Mouse (Mus musculus) spleen, adult 18-20 months (tissue): ENCODE measurements around the gene Osbpl5.
"Not testable (repeated sequence)": the region's sequence is repeated elsewhere in the genome, so short reads cannot be mapped to it uniquely, and the experiment has no call there.

Experiments used
- DNase-seq, 2 experiments: peaks; one replicate each; pipeline ENCODE4 v3.0.0; 2022; ENCODE audit warnings: mixed read lengths in 2 of 2

The Osbpl5 gene

DNA sequence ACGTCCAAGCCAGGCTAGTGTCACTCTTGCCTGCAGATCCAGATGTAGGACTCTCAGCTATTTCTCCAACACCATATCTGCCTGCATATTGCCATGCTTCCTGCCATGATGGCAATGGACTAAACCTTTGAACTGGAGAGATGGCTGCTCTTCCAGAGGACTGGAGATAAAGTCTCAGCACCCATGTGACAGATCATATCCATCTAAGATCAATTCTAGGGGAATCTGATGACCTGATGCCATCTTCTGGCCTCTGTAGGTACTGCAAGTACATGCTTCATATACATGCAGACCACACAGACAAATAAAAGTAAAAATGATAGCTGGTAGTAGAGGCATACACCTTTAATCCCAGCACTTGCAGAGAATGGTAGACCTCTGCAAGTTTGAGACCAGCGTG is 60.6 kb downstream of the Osbpl5 start:
- peak in 1 of 2 experiments; percentile 40 for DNase-seq

DNA sequence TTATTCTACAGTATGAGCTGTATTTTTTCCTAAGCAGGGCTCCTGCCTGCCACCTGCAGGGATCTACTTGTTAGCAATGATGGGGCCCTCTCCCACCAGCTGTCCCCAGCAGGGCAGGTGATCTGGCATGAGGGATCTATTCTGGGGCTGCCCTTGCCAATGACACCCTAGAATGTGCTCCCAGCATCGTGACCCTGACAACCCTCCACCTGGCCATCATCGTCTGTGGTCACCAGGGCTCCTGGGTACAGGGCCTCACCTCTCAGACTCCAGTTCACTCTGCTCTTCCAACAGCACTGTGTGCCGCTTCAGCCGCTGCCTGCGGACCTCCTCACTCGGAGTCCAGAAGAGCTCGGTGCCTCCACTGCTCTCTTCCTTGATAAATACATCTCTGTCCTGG is 62.2 kb downstream of the Osbpl5 start:
- DNase-seq, result no peak

DNA sequence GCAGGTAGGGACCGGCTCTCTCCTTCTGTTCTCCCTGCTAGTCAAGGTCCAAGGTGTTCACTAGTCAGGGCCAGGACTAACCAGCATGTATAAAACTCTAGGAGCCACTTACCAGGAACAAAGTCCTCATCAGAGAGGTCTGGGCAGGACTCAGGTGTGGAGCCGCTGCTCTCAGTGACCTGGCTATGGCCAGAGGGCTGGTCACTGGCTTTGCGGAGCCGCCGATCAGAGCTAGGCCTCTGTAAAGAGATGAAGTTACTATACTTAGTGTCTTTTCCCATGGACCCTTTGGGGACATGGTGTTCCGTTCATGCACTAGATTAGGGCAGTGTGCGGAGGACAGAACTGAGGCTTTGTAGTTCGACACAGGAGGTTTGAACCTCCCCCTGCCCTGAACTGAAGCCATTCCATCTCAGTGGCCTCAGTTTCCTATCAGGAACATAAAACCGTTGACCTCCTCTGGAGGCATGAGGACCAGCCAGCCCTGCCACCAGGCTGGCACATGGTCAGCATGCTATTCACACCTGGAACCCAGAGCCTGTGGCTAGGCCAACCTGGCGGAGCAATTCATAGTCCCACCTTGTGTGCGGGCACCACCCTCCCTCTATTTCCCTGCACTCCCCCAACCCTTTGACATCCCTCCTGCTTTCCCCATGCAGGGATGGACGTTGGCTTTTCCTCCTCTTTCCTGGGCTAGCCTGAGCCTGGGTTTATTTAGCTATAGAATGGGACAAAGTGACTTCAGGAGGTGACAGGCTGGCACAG is 63.9 kb downstream of the Osbpl5 start:
- no peak for DNase-seq

DNA sequence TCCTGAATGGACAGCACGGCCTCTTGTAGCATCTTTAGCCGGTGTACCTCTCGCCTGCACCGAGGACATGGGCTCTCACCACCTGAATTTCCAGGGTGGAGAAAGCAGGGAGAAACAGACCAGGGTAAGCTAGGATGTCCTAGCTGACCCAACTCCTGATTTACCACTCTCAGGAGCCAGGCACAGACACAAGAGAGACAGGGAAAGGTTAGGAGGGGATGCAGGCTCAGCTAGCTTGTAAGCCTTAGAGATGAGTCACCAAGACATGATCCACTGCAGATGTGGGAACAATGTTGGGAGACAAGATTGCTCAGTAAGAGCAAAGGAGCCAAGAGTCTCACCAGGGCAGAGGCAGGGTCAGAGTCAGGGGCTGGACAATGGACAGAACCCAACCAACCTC is 64.9 kb downstream of the Osbpl5 start:
- no peak for DNase-seq

DNA sequence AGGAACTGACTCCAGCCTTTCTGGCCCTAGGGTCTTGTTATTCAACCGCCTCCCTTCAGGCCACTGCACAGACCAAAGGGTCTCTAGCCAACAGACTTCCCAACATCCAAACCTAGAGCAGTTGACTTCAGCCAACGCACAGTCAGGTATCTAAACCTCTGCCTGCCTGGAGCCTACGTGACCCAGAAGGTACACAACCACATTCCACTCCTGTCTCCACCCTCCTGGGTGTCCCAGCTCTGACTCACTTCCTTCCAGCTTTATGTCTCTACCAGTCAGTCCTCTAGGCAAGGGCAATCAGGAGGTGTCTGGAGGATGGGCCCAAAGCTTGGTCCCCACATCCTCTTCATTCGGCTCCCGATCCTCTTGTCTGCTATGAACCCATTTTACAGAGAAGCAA is 65.6 kb downstream of the Osbpl5 start:
- DNase-seq, result no peak

DNA sequence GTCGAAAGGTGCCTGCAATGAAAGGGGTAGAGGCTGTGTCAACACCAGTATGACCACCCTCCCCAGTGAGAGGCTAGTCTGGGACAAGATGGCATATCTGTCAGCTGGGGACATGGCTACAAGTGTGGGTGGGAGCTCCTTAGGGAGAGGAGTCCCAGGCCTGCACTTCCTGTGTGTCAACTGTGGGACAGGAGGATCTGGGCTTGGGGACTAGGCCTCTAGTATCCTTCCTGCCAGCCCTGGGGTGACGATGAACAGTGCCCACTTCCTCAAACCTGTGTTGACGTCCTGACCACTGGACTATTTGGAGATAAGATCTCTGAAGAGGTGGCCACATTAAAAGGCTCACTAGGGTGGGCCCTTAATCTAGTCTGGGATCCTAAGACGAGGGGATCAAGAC is 66.8 kb downstream of the Osbpl5 start:
- no peak for DNase-seq

DNA sequence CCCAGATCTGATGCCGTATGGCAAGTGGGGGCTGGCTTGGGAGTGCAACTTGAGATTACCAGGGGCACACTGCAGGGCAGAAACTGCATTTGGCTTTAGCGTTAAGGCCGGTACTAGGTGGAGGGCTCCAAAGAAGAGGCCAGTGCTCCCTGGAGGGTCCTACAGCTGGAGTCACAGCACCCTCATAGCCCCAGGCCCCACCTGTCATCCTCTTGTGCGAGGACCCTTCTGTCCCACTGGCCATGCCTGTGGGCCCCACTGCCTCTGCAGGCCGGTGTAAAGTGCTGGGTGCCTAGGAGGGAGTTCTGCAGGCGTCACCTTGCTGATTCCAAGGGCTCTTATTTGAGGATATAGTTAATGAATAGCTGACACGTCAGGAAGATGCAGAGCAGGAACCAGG is 67.3 kb downstream of the Osbpl5 start:
- no peak for DNase-seq

DNA sequence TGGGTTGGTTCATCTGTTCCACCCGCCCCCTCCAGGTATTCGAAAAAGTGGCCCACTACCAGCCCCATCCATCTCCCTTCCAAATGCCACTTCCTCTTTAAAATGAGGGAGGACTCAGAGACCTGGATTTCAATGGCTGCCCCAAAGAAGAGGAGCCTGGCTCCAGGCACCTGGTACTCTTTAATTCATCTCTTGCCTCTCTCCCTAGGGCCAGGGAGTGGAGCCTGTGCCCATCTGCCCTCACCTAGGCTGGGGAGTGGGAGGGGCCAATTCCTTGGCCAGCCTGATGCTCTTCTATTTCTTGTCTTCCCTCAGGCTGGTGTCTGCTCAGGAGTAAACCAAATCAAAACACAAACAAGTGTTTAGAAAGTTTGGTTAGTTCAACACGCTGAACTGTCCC is 70.1 kb downstream of the Osbpl5 start:
- DNase-seq, result not testable (repeated sequence)

DNA sequence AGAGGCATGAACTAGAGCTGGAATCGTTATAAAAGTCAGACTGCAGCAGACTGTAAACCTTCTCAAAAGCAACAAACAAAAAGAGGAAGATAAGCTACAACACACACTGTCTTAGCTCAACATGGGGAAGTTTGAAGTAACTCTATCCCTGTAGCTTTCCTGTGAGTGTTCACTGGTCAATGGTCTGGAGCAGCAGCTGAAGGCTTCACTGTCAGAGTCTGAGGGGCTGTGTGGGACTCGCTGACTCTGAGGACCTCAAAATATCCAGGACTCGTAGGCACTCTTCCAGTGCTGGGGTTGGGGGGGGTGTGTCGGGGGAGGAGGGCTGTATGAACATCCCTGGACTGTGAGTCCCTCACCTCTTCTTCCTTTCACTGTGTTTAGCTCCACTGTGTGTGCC is 70.6 kb downstream of the Osbpl5 start:
- not testable (repeated sequence) for DNase-seq

DNA sequence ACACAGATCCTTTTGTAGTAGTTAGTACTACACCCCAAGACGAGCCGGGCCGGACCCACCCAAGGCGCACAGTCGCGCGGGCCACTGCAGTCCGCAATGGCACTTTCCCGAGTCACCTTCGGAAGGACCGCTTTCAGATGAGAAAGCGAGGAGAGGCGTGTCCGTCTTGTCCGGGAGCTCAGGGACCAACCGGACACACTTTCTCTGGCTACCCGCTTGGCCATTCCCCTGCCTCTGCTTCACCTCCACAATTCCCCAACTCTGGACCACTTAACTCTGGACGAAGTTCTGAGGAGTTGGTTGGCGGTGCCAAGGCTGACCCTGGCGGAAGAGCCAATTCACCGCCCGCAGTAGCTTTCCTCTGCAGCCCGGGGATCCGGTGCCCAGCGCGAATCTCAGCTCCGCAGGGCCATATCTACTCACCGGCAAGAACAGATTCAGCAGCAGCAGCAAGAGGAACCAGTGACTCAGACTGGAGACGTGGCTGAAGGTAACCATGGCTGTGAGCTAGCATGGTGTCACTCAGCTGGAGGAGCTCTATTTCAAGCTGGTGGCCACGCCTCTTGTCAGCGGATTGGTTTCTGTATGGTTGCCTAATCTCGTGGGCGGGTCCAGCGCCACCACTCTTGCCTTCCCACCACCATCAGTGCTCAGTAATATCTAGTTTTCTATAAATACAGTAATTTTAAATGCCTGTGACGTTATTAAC is 71.3 kb downstream of the Osbpl5 start, which contains the start of gene Tnfrsf23:
Tnfrsf23 (minus strand) TSS at position 514 of the 709 bp plus-strand sequence.
- DNase-seq, result peak; percentile 57 to 69

DNA sequence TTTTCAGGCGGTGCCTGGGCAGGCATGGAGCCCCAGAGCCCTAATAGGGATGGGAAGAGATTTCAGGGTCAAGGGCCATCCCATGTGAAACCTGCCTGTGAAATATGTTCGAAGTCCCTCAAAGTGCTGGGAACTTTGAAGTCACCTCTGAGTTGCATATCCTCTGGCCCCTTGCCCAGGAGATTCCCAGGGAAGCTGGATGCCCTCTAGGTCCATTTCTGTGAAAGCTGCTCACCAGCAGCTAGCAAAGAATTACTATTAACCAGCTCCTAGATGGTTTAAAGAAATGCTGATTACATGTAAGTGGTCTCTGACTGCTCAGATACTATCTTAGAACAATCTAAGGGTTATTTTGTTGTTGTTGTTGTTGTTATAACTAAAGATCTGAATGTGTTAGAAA is 72.2 kb downstream of the Osbpl5 start:
- not testable (repeated sequence) for DNase-seq

DNA sequence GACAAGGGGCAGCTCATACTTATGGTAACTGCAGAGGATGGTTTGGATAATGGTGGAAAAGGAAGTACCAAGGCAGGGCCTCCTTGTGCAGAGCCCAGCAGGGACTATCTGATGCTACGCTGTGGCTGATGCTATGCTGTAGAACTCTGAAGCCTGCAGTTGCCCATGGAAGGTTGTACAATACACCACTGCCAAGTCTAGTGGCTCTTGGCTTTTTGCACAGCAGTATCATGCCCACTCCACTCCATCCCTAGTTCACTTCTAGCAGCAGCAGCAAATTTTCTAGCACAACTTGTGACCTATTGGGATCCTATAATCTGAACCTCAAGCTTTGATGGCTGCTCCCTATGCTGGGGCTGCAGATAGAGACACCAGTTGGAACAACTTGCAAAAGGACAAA is 75.2 kb downstream of the Osbpl5 start:
- no peak for DNase-seq

DNA sequence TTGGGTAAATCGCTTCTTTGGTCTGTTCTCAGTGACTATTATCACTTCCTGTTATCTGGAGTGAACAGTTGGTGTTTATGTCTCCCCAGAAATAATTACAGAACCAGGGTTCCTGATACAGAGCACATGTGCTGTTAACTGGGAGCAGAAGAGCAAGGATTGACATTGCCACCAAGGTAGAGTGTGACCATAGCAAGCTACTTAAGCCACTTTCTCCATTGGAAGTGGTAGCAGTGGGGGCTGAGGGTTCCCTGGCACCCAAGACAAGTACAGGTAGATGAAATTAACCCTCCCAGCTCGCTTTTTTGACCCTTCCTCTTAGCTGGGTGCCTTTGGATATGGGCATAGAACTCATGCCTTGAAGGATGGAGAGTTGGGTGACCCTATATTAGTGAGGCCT is 75.9 kb downstream of the Osbpl5 start:
- not testable (repeated sequence) for DNase-seq

DNA sequence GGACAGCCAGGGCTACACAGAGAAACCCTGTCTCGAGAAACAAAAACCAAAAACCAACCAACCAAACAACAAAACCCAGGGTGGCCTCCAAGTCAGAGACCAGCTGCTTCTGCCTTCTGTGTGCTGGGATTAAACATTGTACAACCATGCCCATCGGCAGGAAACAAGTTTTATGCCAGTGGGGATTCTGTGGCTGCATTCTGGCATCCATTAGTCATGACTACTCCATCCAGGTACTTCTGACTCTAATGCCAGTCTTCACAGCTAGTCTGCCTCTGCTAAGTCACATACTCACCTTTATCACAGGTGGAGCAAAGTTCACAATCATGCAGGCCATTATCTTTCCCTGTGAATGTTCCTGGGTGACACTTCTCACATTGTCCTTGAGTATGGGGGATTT is 77.1 kb downstream of the Osbpl5 start:
- not testable (repeated sequence) for DNase-seq

DNA sequence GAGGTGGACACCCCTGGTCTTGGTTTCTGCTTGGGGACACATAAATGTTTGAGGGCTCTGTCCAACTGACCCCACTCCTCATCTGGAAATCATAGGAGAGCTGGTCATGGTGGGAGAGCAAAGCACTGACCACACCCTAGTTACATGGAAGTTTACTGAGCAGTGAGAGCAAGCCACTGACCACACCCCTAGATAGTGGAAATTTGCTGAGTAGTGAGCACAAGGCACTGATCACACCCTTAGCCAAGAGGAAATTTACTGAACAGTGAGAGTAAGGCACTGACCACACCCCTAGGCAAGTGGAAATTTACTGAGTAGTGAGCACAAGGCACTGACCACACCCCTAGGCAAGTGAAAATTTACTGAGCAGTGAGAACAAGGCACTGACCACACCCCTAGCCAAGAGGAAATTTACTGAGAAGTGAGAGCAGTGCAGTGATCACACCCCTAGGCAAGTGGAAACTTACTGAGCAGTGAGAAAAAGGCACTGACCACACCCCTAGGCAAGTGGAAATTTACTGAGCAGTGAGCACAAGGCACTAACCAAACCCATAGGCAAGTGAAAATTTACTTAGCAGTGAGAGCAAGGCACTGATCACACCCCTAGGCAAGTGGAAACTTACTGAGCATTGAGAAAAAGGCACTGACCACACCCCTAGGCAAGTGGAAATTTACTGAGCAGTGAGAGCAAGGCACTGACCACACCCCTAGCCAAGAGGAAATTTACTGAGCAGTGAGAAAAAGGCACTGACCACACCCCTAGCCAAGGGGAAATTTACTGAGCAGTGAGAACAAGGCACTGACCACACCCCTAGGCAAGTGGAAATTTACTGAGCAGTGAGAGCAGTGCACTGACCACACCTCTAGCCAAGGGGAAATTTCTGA is 90.1 kb downstream of the Osbpl5 start:
- no peak for DNase-seq

DNA sequence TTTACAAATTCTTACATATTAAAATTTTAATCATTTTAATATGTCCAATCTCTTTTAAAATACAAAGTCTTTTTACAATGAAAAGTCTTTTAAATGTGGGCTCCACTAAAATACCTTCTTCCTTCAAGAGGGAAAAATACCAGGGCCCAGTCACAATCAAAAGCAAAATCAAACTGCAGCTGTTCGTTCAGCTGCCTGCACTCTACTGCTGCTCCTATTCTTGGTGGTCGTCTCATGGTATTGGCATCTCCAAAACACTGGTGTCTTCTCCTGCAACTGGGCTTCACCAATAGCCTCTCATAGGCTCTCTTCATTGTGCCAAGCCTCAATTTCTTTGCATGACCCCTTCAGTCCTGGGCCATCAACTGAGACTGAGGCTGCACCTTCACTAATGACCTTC is 93.3 kb downstream of the Osbpl5 start:
- no peak for DNase-seq

DNA sequence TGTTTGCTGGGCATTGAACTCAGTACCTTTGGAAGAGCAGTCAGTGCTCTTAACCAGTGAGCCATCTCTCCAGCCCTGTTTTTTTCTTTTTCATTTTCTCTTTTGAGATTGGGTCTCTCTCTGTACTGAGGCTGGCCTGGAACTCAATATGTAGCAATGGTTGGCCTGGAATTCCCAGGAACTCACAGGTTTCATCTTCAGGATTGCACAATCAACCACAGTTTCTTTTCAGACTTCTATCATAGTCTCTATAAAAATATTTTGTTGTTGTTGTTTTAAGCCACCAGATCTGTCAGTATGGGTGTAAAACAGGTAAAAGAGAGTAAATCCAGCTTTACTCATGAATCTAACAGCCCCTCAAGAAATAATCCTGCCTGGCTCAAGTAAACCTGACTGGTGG is 96.0 kb downstream of the Osbpl5 start:
- no peak for DNase-seq

DNA sequence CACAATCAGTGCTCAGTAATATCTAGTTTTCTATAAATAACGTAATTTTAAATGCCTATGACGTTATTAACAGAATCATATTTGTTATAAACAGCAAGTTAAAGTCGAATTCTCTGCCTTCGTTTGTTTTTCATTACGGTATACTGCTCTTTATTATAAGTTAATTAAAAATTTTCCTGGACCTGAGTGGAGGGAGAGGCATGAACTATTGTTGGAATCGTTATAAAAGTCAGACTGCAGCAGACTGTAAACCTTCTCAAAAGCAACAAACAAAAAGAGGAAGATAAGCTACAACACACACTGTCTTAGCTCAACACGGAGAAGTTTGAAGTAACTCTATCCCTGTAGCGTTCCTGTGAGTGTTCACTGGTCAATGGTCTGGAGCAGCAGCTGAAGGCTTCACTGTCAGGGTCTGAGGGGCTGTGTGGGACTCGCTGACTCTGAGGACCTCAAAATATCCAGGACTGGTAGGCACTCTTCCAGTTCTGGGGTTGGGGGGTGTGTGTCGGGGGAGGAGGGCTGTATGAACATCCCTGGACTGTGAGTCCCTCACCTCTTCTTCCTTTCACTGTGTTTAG is 106.9 kb downstream of the Osbpl5 start:
- not testable (repeated sequence) for DNase-seq

DNA sequence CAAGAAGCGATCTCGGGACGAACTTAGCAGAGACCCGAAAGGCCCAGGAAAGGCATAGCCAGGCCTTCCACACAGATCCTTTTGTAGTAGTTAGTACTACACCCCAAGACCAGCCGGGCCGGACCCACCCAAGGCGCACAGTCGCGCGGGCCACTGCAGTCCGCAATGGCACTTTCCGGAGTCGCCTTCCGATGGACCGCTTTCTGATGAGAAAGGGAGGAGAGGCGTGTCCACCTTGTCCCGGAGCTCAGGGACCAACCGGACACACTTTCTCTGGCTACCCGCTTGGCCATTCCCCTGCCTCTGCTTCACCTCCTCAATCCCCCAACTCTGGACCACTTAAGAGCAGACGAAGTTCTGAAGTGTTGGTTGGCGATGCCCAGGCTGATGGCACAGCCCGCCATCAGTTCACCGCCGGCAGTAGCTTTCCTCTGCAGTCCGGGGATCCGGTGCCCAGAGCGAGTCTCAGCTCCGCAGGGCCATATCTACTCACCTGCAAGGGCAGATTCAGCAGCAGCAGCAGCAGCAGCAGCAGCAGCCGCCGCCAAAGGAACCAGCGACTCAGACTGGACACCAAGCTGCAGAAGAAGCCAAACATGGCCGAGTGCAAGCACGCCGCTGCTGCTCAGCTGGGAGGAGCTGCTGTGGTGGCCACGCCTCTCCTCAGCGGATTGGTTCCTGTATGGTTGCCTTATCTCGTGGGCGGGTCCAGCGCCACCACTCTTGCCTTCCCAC is 107.6 kb downstream of the Osbpl5 start, which contains the start of gene Tnfrsf22:
Tnfrsf22 (minus strand) TSS at position 628 of the 735 bp plus-strand sequence.
- DNase-seq, result peak; percentile 71 to 83

DNA sequence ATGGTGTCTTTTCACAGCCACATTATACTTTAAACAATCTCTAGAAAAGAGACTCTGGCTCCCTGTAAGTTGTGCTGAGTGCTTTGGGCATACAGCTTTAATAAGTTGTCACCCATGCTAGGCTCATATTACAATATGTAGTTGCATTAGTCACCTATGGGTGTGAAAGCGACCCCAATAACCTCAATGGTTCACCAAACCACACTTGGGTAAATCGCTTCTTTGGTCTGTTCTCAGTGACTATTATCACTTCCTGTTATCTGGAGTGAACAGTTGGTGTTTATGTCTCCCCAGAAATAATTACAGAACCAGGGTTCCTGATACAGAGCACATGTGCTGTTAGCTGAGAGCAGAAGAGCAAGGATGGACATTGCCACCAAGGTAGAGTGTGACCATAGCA is 112.8 kb downstream of the Osbpl5 start:
- DNase-seq, result not testable (repeated sequence)
